Mouse (Mus musculus): ENCODE data around the gene Bpifb6. TPM values are rescaled to one million over a fixed set of nuclear protein-coding genes. Genes with fewer than 3 reads are reported as not detected.

Gene Bpifb6
- polyA plus RNA-seq, 1 experiment from 2014 or later: not detected

DNA sequence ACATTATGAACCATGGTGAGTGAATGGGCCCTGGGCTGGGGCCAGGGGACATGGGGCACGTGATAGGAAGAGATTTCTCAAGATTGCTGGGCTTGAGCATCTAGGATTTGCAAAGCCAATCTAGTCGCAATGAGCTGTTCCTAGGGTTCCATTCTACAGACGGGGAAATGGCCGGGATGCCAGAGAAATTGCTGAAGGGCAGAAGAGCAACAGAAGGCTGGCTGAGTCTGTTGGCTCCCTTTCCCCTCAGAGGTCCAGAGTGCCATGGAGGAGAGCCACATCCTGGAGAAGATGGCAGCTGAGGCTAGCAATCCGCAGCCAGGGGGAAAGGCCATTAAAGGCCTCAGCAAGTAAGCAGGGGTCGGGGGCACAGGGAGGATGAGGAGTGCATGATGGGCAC lies 2.5 kb downstream of the Bpifb6 start:
- H3K27ac ChIP-seq (ENCODE audit: low read length): no peak overlapping the region
- no peak overlapping the region for H3K9ac ChIP-seq (ENCODE audit: low read length)
- H3K4me3 ChIP-seq (ENCODE audit: low read length): no peak overlapping the region
- no peak for ATAC-seq (ENCODE audit: low read depth)
- no peaks in the 10 kb centered on the region for H3K27me3 ChIP-seq (ENCODE audit: control insufficient read depth, insufficient read depth, low read depth, low read length)
- H3K4me2 ChIP-seq (ENCODE audit: low read depth, low read length): no peak overlapping the region
- WGBS: 71% methylated on average over 6 of the region's 6 CpGs
- no peaks in the 10 kb centered on the region for H3K9me3 ChIP-seq (ENCODE audit: control insufficient read depth, low read length)
- H3K36me3 ChIP-seq (ENCODE audit: control insufficient read depth, insufficient read depth, low read length): no peaks in the 10 kb centered on the region
- no peaks in the 10 kb centered on the region for H3K4me1 ChIP-seq (replicated peaks; ENCODE audit: control insufficient read depth, insufficient read depth, low read length)

DNA sequence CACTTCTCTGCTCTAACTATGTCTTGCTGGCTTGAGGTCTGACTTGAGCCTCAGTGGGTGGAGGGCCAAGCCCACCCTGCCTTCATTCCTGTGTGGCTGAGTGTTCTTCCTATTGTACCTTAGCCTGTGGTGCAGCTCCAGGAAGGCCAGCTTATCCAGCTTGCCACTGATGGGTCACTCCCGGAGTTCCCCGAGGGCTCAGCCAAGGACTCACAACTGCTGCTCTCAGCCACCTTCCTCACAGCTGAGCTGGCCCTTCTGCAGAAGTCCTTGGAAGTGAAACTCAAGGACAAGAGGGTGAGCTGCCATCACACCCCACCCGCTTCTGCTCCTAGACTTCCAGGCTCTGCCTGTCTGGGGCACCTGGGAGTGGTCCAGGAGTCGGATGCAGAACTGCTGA lies 6.4 kb downstream of the Bpifb6 start:
- no peaks in the 10 kb centered on the region for H3K27me3 ChIP-seq (ENCODE audit: control insufficient read depth, insufficient read depth, low read depth, low read length)
- no peaks in the 10 kb centered on the region for H3K9me3 ChIP-seq (ENCODE audit: control insufficient read depth, low read length)
- ATAC-seq (ENCODE audit: low read depth): no peak
- no peaks in the 10 kb centered on the region for H3K4me1 ChIP-seq (replicated peaks; ENCODE audit: control insufficient read depth, insufficient read depth, low read length)
- 88% methylated on average over 4 of the region's 4 CpGs for WGBS
- no peak overlapping the region for H3K4me2 ChIP-seq (ENCODE audit: low read depth, low read length)
- no peak overlapping the region for H3K9ac ChIP-seq (ENCODE audit: low read length)
- H3K4me3 ChIP-seq (ENCODE audit: low read length): no peak overlapping the region
- H3K27ac ChIP-seq (ENCODE audit: low read length): no peak overlapping the region
- no peaks in the 10 kb centered on the region for H3K36me3 ChIP-seq (ENCODE audit: control insufficient read depth, insufficient read depth, low read length)

DNA sequence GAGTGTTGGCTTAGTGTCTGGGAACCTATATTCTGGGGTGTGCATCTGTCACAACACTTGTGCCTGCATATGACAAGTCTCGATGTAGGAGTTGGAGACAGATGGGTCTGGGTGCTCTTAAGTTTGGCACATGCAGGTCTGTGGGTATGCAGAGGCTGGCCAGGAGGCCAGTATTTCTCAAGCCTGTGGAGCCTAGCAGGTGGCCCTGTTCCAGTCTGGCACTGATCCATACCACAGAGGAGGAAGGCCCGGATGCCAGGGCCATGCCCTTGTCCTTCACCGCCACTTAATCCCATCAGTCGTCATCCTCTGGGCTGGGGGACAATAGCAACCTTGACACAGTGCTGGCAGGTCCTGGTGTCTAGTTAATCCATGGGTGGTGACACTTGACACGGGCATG lies 14.0 kb downstream of the Bpifb6 start:
- Histone ChIP-seq H3K27me3 (ENCODE audit: control insufficient read depth, insufficient read depth, low read depth, low read length) (no peaks in the 10 kb centered on the region), H3K4me2 (ENCODE audit: low read depth, low read length) (no peak overlapping the region), H3K4me1 (replicated peaks; ENCODE audit: control insufficient read depth, insufficient read depth, low read length) (no peaks in the 10 kb centered on the region), H3K27ac (ENCODE audit: low read length) (no peak overlapping the region), H3K9me3 (ENCODE audit: control insufficient read depth, low read length) (no peaks in the 10 kb centered on the region), H3K9ac (ENCODE audit: low read length) (no peak overlapping the region), H3K4me3 (ENCODE audit: low read length) (no peak overlapping the region), H3K36me3 (ENCODE audit: control insufficient read depth, insufficient read depth, low read length) (no peaks in the 10 kb centered on the region)
- WGBS: 57% methylated on average over 5 of the region's 5 CpGs
- no peak for ATAC-seq (ENCODE audit: low read depth)

DNA sequence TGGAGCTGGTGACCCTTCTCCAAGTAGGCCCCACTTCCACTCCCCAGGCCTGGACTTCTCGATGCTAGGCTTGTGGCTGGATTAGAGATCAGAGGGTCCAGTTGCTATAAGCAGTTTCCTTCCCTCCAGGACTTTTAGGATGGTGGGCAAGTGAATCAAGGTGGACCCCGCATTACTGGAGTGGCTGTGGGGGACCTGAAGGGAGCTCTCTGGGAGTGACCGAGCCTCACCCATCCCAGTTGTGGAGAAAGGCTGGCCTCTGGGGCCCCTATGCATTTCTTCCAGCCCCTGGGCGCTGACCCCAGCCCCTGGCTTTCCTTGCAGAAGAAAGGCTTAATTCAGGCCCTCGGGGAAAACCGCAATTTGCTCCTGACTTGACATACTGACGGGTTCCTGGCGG lies 17.7 kb downstream of the Bpifb6 start, which contains the start of gene Bpifb3:
TSS of gene Bpifb3 (plus strand) at position 301 of the 400 bp plus-strand sequence.
- Histone ChIP-seq H3K27ac (ENCODE audit: low read length) (no peak within 1 kb of the TSS), H3K36me3 (ENCODE audit: control insufficient read depth, insufficient read depth, low read length) (no peaks in the 10 kb centered on the region), H3K27me3 (ENCODE audit: control insufficient read depth, insufficient read depth, low read depth, low read length) (no peaks in the 10 kb centered on the region), H3K4me1 (replicated peaks; ENCODE audit: control insufficient read depth, insufficient read depth, low read length) (no peaks in the 10 kb centered on the region), H3K9ac (ENCODE audit: low read length) (no peak within 1 kb of the TSS), H3K9me3 (ENCODE audit: control insufficient read depth, low read length) (no peaks in the 10 kb centered on the region), H3K4me2 (ENCODE audit: low read depth, low read length) (no peak within 1 kb of the TSS), H3K4me3 (ENCODE audit: low read length) (no peak within 1 kb of the TSS)
- WGBS: 71% methylated on average over 8 of the region's 8 CpGs
- no peak for ATAC-seq (ENCODE audit: low read depth)

DNA sequence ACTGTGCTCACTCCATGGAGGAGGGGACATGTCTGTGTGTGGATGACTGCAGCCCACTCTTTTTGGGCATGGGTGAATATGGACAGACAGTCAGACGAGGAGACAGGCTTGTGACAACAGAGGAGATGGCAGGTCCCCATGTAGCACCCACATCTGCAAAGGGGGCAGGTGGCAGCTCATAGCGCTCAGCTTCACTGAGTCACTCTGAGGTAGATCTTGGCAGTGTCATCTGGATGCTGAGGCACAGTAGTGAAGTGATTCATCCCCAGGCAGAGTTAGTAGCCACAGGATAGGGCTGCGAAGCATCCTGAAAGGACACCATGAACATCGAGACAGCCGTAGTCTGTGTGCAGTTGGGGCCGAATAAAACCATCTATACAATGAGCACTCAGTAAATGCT lies 21.1 kb downstream of the Bpifb6 start:
- H3K4me3 ChIP-seq (ENCODE audit: low read length): no peak overlapping the region
- H3K27me3 ChIP-seq (ENCODE audit: control insufficient read depth, insufficient read depth, low read depth, low read length): no peaks in the 10 kb centered on the region
- H3K4me2 ChIP-seq (ENCODE audit: low read depth, low read length): no peak overlapping the region
- ATAC-seq (ENCODE audit: low read depth): no peak
- no peak overlapping the region for H3K9ac ChIP-seq (ENCODE audit: low read length)
- no peaks in the 10 kb centered on the region for H3K4me1 ChIP-seq (replicated peaks; ENCODE audit: control insufficient read depth, insufficient read depth, low read length)
- 84% methylated on average over 6 of the region's 6 CpGs for WGBS
- H3K36me3 ChIP-seq (ENCODE audit: control insufficient read depth, insufficient read depth, low read length): no peaks in the 10 kb centered on the region
- no peaks in the 10 kb centered on the region for H3K9me3 ChIP-seq (ENCODE audit: control insufficient read depth, low read length)
- H3K27ac ChIP-seq (ENCODE audit: low read length): no peak overlapping the region

DNA sequence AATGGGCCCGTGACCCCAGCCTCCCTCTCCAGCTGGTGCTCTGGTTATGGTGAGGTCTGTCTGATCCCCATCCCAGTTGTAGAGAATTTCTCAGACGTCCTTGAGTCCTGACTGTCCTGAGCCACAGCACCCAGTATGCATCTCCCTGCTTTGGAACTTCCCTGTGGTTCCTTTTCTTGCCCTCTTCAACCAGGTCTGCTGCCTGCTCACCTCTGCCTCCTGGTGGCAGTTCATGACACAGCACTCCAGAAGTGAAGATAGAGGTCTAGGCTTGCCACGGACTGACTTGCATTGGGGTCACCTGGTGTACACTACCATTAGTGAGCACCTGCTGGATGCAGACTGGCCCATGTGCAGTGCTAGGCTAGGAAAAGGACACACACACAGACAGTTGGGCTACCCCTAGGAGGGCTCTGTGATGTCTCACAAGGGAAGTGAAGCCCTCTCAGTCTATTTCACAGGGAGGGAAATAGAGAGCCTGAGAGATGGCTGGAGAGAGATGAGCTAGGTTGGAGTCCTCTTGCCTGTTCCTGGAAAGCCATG lies 29.8 kb downstream of the Bpifb6 start:
- Histone ChIP-seq H3K4me2 (ENCODE audit: low read depth, low read length) (no peak overlapping the region), H3K9ac (ENCODE audit: low read length) (no peak overlapping the region), H3K4me1 (replicated peaks; ENCODE audit: control insufficient read depth, insufficient read depth, low read length) (no peaks in the 10 kb centered on the region), H3K4me3 (ENCODE audit: low read length) (no peak overlapping the region), H3K36me3 (ENCODE audit: control insufficient read depth, insufficient read depth, low read length) (no peaks in the 10 kb centered on the region), H3K27ac (ENCODE audit: low read length) (no peak overlapping the region), H3K27me3 (ENCODE audit: control insufficient read depth, insufficient read depth, low read depth, low read length) (no peaks in the 10 kb centered on the region), H3K9me3 (ENCODE audit: control insufficient read depth, low read length) (no peaks in the 10 kb centered on the region)
- WGBS: 46% methylated on average over 3 of the region's 3 CpGs
- no peak for ATAC-seq (ENCODE audit: low read depth)

DNA sequence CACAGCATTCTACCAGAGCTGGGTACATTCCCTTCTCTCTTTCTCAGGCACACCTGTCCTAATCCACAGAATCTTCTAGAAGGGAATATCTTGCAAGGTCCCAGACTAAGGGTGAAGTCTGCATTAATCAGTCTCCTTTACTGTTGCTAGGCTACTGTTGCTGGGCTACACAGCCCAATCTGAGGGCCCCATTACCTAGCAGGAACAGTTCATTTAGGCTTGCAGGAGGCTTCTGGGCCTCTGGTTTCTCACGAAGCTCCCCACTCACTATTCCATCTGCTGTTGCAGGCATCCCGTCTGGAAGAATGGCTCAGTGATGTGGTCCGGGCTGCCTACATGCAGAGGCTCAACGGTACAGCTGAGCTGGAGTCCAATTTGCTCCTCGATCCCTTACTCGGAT lies 30.9 kb downstream of the Bpifb6 start:
- no peaks in the 10 kb centered on the region for H3K4me1 ChIP-seq (replicated peaks; ENCODE audit: control insufficient read depth, insufficient read depth, low read length)
- H3K36me3 ChIP-seq (ENCODE audit: control insufficient read depth, insufficient read depth, low read length): no peaks in the 10 kb centered on the region
- H3K4me2 ChIP-seq (ENCODE audit: low read depth, low read length): no peak overlapping the region
- H3K27me3 ChIP-seq (ENCODE audit: control insufficient read depth, insufficient read depth, low read depth, low read length): no peaks in the 10 kb centered on the region
- H3K9ac ChIP-seq (ENCODE audit: low read length): no peak overlapping the region
- 71% methylated on average over 6 of the region's 6 CpGs for WGBS
- no peak for ATAC-seq (ENCODE audit: low read depth)
- no peak overlapping the region for H3K4me3 ChIP-seq (ENCODE audit: low read length)
- H3K27ac ChIP-seq (ENCODE audit: low read length): no peak overlapping the region
- no peaks in the 10 kb centered on the region for H3K9me3 ChIP-seq (ENCODE audit: control insufficient read depth, low read length)

DNA sequence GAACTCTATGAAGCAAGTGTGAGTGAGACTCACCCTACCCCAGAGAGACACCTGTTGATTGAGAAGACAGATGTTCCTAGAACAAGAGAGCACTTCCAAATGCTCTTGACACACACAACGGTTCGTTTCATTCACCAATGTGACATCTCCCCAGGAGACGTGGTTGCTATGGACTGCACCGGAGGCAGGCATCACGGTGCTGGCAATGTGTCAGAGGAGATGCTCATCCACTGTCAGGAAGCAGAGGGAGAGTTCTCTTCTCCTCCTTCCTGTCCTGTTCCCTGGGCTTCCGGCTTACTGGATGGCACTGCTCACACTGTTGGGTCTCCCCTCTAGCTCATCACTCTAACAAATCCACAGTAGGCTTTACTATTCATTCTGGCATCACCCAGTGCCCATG lies 33.1 kb downstream of the Bpifb6 start:
- no peaks in the 10 kb centered on the region for H3K4me1 ChIP-seq (replicated peaks; ENCODE audit: control insufficient read depth, insufficient read depth, low read length)
- ATAC-seq (ENCODE audit: low read depth): no peak
- WGBS: 69% methylated on average over 6 of the region's 6 CpGs
- no peak overlapping the region for H3K27ac ChIP-seq (ENCODE audit: low read length)
- H3K9me3 ChIP-seq (ENCODE audit: control insufficient read depth, low read length): no peaks in the 10 kb centered on the region
- no peak overlapping the region for H3K4me3 ChIP-seq (ENCODE audit: low read length)
- H3K36me3 ChIP-seq (ENCODE audit: control insufficient read depth, insufficient read depth, low read length): no peaks in the 10 kb centered on the region
- H3K9ac ChIP-seq (ENCODE audit: low read length): no peak overlapping the region
- H3K4me2 ChIP-seq (ENCODE audit: low read depth, low read length): no peak overlapping the region
- H3K27me3 ChIP-seq (ENCODE audit: control insufficient read depth, insufficient read depth, low read depth, low read length): no peaks in the 10 kb centered on the region

DNA sequence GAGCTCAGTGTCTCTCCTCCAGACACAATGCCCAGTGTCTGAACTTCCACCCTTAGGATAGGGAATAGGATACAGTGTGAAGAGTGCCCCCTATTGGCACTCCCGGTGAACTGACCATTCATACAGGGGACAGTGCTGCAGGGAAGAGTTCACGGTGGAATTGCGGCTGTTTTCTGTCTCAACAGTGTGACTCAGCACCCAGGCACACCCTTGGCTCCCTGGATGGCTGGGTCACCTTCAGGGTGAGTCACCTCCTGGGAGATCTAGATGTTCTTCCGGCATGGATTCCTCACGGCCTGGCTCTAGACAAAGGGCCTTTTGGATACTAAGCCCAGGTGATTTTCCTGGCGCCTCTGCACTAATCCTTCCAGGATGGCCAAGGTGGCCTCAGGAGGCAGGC lies 35.2 kb downstream of the Bpifb6 start:
- Histone ChIP-seq H3K27me3 (ENCODE audit: control insufficient read depth, insufficient read depth, low read depth, low read length) (no peaks in the 10 kb centered on the region), H3K4me1 (replicated peaks; ENCODE audit: control insufficient read depth, insufficient read depth, low read length) (no peaks in the 10 kb centered on the region), H3K4me2 (ENCODE audit: low read depth, low read length) (no peak overlapping the region), H3K27ac (ENCODE audit: low read length) (no peak overlapping the region), H3K9ac (ENCODE audit: low read length) (no peak overlapping the region), H3K9me3 (ENCODE audit: control insufficient read depth, low read length) (no peaks in the 10 kb centered on the region), H3K36me3 (ENCODE audit: control insufficient read depth, insufficient read depth, low read length) (no peaks in the 10 kb centered on the region), H3K4me3 (ENCODE audit: low read length) (no peak overlapping the region)
- ATAC-seq (ENCODE audit: low read depth): no peak
- WGBS: 88% methylated on average over 6 of the region's 6 CpGs

DNA sequence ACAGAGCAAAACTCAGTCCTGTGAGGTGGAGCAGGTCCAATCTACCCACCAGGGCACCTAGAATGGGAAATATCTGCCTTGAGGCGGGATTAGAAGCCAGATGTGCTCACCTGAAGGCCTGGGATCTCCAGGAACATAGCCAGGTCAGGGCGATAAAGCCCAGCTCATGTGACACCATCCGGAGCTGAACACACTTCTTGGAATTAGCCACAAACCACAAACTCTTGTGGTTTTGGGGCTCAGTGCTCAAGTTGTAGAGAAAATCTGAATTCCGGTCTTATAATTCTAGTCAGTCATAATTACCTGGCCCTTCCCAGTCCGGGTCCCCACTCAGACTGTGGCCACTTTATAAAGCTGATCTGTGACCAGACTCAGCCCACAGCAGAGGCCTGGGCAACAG lies 37.7 kb downstream of the Bpifb6 start, which contains the start of gene Bpifb4:
TSS of gene Bpifb4 (plus strand) at position 370 of the 400 bp plus-strand sequence.
- H3K4me3 ChIP-seq (ENCODE audit: low read length): no peak within 1 kb of the TSS
- no peaks in the 10 kb centered on the region for H3K27me3 ChIP-seq (ENCODE audit: control insufficient read depth, insufficient read depth, low read depth, low read length)
- H3K4me1 ChIP-seq (replicated peaks; ENCODE audit: control insufficient read depth, insufficient read depth, low read length): no peaks in the 10 kb centered on the region
- no peak within 1 kb of the TSS for H3K27ac ChIP-seq (ENCODE audit: low read length)
- H3K4me2 ChIP-seq (ENCODE audit: low read depth, low read length): no peak within 1 kb of the TSS
- no peak within 1 kb of the TSS for H3K9ac ChIP-seq (ENCODE audit: low read length)
- H3K9me3 ChIP-seq (ENCODE audit: control insufficient read depth, low read length): no peaks in the 10 kb centered on the region
- ATAC-seq (ENCODE audit: low read depth): no peak
- WGBS: 83% methylated on average over 5 of the region's 5 CpGs
- no peaks in the 10 kb centered on the region for H3K36me3 ChIP-seq (ENCODE audit: control insufficient read depth, insufficient read depth, low read length)
